ENCODE assay signal across 9 mouse cellular contexts in the genomic region with DNA sequence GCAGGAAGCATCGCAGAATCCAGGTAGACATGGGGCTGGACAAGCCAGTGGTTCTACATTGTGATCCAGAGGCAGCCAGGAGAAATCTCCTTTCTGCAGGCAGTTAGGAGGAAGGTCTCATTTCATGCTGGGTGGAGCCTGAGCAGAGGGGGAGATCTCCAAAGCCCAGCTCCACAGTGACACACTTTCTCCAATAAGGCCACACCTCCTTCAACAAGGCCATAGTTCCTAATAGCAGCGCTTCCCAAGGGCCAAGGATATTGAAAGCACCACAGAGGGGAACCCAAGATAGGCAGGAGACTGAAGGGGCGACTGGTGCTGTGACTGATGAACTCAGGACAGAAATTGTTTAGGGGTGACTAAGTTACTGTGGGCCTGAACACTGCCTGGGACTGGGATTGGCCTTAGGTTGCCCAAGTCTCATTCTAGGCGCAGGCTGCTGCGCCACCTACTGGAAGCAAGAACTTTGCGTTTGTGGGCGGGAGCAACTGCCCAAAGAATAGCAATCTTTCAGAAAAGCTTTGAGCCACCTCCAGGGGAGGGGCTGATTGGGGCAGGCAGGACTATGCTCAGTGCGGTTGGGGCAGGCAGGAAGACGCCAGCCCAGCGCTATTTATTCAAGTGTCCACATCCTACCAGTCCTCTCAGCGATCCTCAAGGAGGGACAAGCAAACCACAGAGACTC. TPM values are rescaled to one million over a fixed set of nuclear protein-coding genes. Genes with fewer than 3 reads are reported as not detected.
DNase-seq lines count a peak whose midpoint lies in the region; ATAC-seq and TF ChIP-seq lines count a peak whose summit lies in the region.
"Not testable (repeated sequence)": the region's sequence is repeated elsewhere in the genome, so short reads cannot be mapped to it uniquely, and the experiment has no call there.
"Had no signal": no experiment of that assay in that cellular context is flagged by ENCODE, and none has a peak within 500 bp of the region (broad histone marks: within the 10 kb centered on the region; RNA-seq: fewer than 3 reads in every experiment).

No protein-coding gene starts in this region.

- not testable (repeated sequence) for H3K9ac ChIP-seq in hindbrain, embryonic 12.5 days; neural tube, embryonic 12.5 days

- not testable (repeated sequence) for H3K4me3 ChIP-seq in G1E (ENCODE audit: low read depth, low read length); hindbrain, embryonic 12.5 days; lung, adult 2 months (replicated peaks; ENCODE audit: extremely low read depth, low read depth, low read length); neural tube, embryonic 12.5 days; thymus, adult 2 months (ENCODE audit: control insufficient read depth, insufficient read depth, low read length)

- not testable (repeated sequence) for H3K4me1 ChIP-seq in G1E (ENCODE audit: insufficient read depth, low read depth, low read length); hindbrain, embryonic 12.5 days; lung, adult 2 months (ENCODE audit: control insufficient read depth, insufficient read depth, low read length); neural tube, embryonic 12.5 days; thymus, adult 2 months (replicated peaks; ENCODE audit: control insufficient read depth, insufficient read depth, low read length)

- H3K9me3 ChIP-seq in G1E (replicated peaks); hindbrain, embryonic 12.5 days (replicated peaks); neural tube, embryonic 12.5 days: not testable (repeated sequence)

- H3K4me2 ChIP-seq in hindbrain, embryonic 12.5 days (replicated peaks); neural tube, embryonic 12.5 days (replicated peaks): not testable (repeated sequence)

- not testable (repeated sequence) for TF ChIP-seq POLR2A in lung, adult 2 months (IDR thresholded peaks at IDR 0.05; ENCODE audit: borderline replicate concordance, extremely low read depth, low read depth, low read length); thymus, adult 2 months (IDR thresholded peaks at IDR 0.05; ENCODE audit: control insufficient read depth, extremely low read depth, insufficient read depth, low read length, poor library complexity)

- WGBS in hindbrain, embryonic 12.5 days, result 6% methylated on average over 8 of the region's 11 CpGs
- 12% methylated on average over 9 of the region's 11 CpGs for WGBS in large intestine, adult 2 months
- 3% methylated on average over 8 of the region's 11 CpGs for WGBS in lung, adult 2 months
- WGBS in neural tube, embryonic 12.5 days, result 0% methylated on average over 7 of the region's 11 CpGs
- 8% methylated on average over 9 of the region's 11 CpGs for WGBS in thymus, adult 2 months

- not testable (repeated sequence) for H3K36me3 ChIP-seq in G1E (replicated peaks); hindbrain, embryonic 12.5 days; neural tube, embryonic 12.5 days; thymus, adult 2 months (ENCODE audit: control insufficient read depth, insufficient read depth, low read length)

- DNase-seq in G1E (ENCODE audit: low spot score), result not testable (repeated sequence)
- DNase-seq in cerebellum, adult 18-20 months, result peak; percentile 3 to 14
- peak; percentile 9 to 11 for DNase-seq in frontal cortex, postnatal 25 days (ENCODE audit: low spot score in 2 of 2)
- DNase-seq in large intestine, adult 2 months (ENCODE audit: low read depth, low spot score), result peak; percentile 1
- DNase-seq in lung, adult 2 months, result peak; percentile 44
- peak; percentile 16 for DNase-seq in thymus, adult 2 months

- not testable (repeated sequence) for H3K27me3 ChIP-seq in G1E (ENCODE audit: insufficient read depth, low read length); hindbrain, embryonic 12.5 days; neural tube, embryonic 12.5 days (replicated peaks); thymus, adult 2 months (ENCODE audit: control insufficient read depth, insufficient read depth, low read length)

- peak; percentile 40 for ATAC-seq in G1E (ENCODE audit: extremely low read depth, insufficient number of reproducible peaks, low FRiP score, poor library complexity, severe bottlenecking)
- ATAC-seq in hindbrain, embryonic 12.5 days (ENCODE audit: low FRiP score), result peak; percentile 58
- peak; percentile 68 for ATAC-seq in neural tube, embryonic 12.5 days (ENCODE audit: low FRiP score, low read depth)

- not testable (repeated sequence) for TF ChIP-seq CTCF in G1E (IDR thresholded peaks at IDR 0.05; ENCODE audit: low read depth, low read length); thymus, adult 2 months (IDR thresholded peaks at IDR 0.05; ENCODE audit: borderline replicate concordance, control insufficient read depth, extremely low read depth, insufficient read depth, low read length, poor library complexity)
- TF ChIP-seq CTCF in lung, adult 2 months (IDR thresholded peaks at IDR 0.05; ENCODE audit: insufficient read depth, low read length), result peak; percentile 42

- not testable (repeated sequence) for H3K27ac ChIP-seq in hindbrain, embryonic 12.5 days; neural tube, embryonic 12.5 days; thymus, adult 2 months (ENCODE audit: control insufficient read depth, insufficient read depth, low read length)

RNA-seq across cellular contexts. Expression of a gene that starts 53.8 kb away (rescaled TPM):
- total RNA-seq in G1E (2014; fragmentation: Nextera tagmentation), result 5.9 and 6.8 TPM in 2 replicates
- total RNA-seq in G1E (2017), result 1.3 and 1.5 TPM in 2 replicates
- polyA plus RNA-seq in G1E (2012), result not detected in 2 replicates
- 0.85 and 1.2 TPM in 2 replicates for polyA plus RNA-seq in hindbrain, embryonic 12.5 days (2016; fragmentation: Nextera tagmentation; extraction: Ambion mirVana)
- polyA plus RNA-seq in large intestine, adult 2 months (2012; rRNA removed), result not detected in 2 replicates
- not detected in 2 replicates for polyA plus RNA-seq in lung, adult 2 months (2012; rRNA removed)
- polyA plus RNA-seq in neural tube, embryonic 12.5 days (2016; fragmentation: Nextera tagmentation; extraction: Ambion mirVana), result 0.48 and 0.92 TPM in 2 replicates
- polyA plus RNA-seq in thymus, adult 2 months (2012; rRNA removed), result not detected in 2 replicates
- total RNA-seq: layer of hippocampus, postnatal 25 days had no signal

RNA-seq across cellular contexts. Expression of a gene that starts 53.8 kb away (rescaled TPM):
- total RNA-seq in G1E (2014; fragmentation: Nextera tagmentation) (not detected in 2 replicates), G1E (2017) (0.23 and 0.27 TPM in 2 replicates)
- 0.03 TPM in 1 of 2 replicates, not detected in the other for polyA plus RNA-seq in G1E (2012)
- 6.1 and 6.8 TPM in 2 replicates for polyA plus RNA-seq in hindbrain, embryonic 12.5 days (2016; fragmentation: Nextera tagmentation; extraction: Ambion mirVana)
- 0.77 and 1.5 TPM in 2 replicates for polyA plus RNA-seq in large intestine, adult 2 months (2012; rRNA removed)
- 0.98 and 1.0 TPM in 2 replicates for polyA plus RNA-seq in lung, adult 2 months (2012; rRNA removed)
- 4.9 and 5.8 TPM in 2 replicates for polyA plus RNA-seq in neural tube, embryonic 12.5 days (2016; fragmentation: Nextera tagmentation; extraction: Ambion mirVana)
- polyA plus RNA-seq in thymus, adult 2 months (2012; rRNA removed), result 0.33 and 0.38 TPM in 2 replicates
- total RNA-seq: layer of hippocampus, postnatal 25 days had no signal
